Mouse (Mus musculus): ENCODE measurements around the gene Gatb.
A peak's percentile ranks its signal among the peaks of the same experiment; 100 is the strongest.
"Not testable (repeated sequence)": the region's sequence is repeated elsewhere in the genome, so short reads cannot be mapped to it uniquely, and the experiment has no call there.

Gene Gatb

GRCm38 (mm10) chr3:85573864-85574830, at the start of gene Gatb:
Gene Gatb, plus strand, starts transcription at chr3:85574119.
- DNase-seq (ENCODE audit: extremely low spot score, low spot score) = peak; percentile 94

- DNase-seq (ENCODE audit: extremely low spot score, low spot score) = no peak
Measured at GRCm38 (mm10) chr3:85530601-85531161, 43.2 kb upstream of the Gatb start.

GRCm38 (mm10) chr3:85532376-85532775, 41.5 kb upstream of the Gatb start:
- DNase-seq (ENCODE audit: extremely low spot score, low spot score) = no peak

- DNase-seq (ENCODE audit: extremely low spot score, low spot score) = no peak
Measured at GRCm38 (mm10) chr3:85535042-85535441, 38.9 kb upstream of the Gatb start.

- DNase-seq (ENCODE audit: extremely low spot score, low spot score) = no peak
Measured at GRCm38 (mm10) chr3:85535621-85536520, 38.0 kb upstream of the Gatb start.

GRCm38 (mm10) chr3:85542765-85543164, 31.2 kb upstream of the Gatb start:
- no peak for DNase-seq (ENCODE audit: extremely low spot score, low spot score)

DNA sequence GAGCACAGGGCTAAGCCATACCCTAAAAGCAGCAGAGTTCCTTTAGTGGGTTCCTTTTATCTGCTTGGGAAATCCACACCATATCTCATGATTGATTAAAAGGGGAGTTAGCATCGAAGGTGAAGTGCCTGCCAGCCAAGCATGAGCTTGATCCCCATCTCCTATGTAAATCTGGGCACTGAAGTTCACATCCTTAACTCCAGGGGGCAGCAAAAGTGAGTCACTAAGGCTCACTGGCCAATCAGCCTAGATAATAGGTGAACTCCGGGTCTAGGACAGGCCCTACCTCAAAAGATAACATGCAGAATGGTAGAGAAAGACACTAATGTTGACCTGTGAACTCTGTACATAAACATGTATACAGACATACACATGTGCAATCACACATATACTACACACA, 30.3 kb upstream of the Gatb start:
- DNase-seq (ENCODE audit: extremely low spot score, low spot score) = peak; percentile 30

- no peak for DNase-seq (ENCODE audit: extremely low spot score, low spot score)
Measured at GRCm38 (mm10) chr3:85550312-85550711, 23.6 kb upstream of the Gatb start.

GRCm38 (mm10) chr3:85551352-85551751, 22.6 kb upstream of the Gatb start:
- DNase-seq (ENCODE audit: extremely low spot score, low spot score) = no peak

DNA sequence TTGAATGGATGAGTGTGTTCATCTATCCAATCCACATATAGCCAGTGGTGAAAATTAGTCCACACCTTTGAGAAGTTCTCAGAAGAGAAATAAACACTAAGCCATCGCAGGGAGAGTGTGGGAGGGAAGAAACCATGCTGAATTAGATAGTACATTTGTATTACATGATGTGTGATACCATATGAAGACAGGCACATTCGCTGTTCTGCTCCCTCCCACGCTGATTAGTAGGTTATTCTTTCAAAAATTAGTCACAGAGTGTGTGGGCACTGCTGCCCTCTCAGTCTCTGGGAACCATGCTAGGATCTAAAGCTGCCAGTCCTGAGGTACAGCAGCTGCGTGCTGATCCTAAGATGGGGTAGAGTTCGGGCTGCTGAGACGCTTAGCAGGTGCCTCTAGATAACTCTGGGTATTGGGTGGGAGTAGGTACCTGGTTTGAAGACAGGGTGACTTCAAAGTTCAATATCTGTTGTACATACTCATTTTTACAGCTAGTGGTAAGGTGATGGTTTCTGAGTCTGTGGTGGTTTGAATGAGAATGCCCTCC, 20.1 kb upstream of the Gatb start:
- no peak for DNase-seq (ENCODE audit: extremely low spot score, low spot score)

- DNase-seq (ENCODE audit: extremely low spot score, low spot score) = no peak
Measured at GRCm38 (mm10) chr3:85564603-85565002, 9.3 kb upstream of the Gatb start.

GRCm38 (mm10) chr3:85571276-85571675, 2.6 kb upstream of the Gatb start:
- peak; percentile 34 for DNase-seq (ENCODE audit: extremely low spot score, low spot score)

GRCm38 (mm10) chr3:85572502-85572901, 1.4 kb upstream of the Gatb start:
- DNase-seq (ENCODE audit: extremely low spot score, low spot score) = not testable (repeated sequence)

- no peak for DNase-seq (ENCODE audit: extremely low spot score, low spot score)
Measured at GRCm38 (mm10) chr3:85573216-85573863, 579 bp upstream of the Gatb start.

GRCm38 (mm10) chr3:85582726-85583125, 8.8 kb downstream of the Gatb start:
- DNase-seq (ENCODE audit: extremely low spot score, low spot score) = no peak

- no peak for DNase-seq (ENCODE audit: extremely low spot score, low spot score)
Measured at GRCm38 (mm10) chr3:85583194-85583593, 9.3 kb downstream of the Gatb start.

DNA sequence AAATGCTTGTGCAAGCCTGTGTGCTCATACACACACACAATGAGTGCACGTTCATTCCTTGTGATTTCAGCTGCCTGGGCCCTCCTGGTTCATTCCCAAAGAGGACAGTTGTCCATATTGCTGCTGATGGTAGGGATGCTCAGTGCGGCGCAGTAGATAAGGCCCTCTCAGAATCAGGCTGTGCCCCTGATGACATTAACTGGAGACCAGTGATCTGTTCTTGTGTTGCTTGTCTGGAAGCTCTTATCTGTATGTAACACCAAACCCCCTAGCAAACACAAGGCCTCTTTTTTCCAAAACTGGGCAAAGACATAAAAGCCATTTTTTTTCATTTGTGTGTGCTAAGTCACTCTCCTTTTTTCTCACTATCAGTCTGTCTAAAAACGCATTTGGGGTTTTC, 11.0 kb downstream of the Gatb start:
- DNase-seq (ENCODE audit: extremely low spot score, low spot score) = no peak

DNA sequence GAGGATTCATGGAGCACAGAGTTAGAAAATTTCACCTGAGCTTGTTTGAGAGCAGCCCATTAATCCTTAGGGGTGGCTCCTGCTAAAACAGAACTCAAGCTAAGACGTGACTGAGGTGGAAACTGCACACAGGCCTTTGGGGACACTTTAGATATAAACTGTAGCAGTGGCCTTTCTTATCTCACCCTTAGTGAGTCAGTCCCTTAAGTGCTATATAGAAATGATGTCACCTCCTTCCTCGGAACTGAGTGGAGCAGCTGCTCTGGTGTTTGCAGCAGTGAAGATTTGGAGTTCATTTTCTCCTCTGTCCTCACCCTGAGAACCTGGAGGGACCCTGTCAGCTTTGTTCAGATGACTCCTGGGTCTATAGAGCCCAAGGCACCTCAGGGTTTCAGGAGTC, 14.8 kb downstream of the Gatb start:
- DNase-seq (ENCODE audit: extremely low spot score, low spot score) = no peak

- no peak for DNase-seq (ENCODE audit: extremely low spot score, low spot score)
Measured at GRCm38 (mm10) chr3:85590090-85590754, 16.3 kb downstream of the Gatb start.

- no peak for DNase-seq (ENCODE audit: extremely low spot score, low spot score)
Measured at GRCm38 (mm10) chr3:85592067-85592466, 18.1 kb downstream of the Gatb start.
